Mouse (Mus musculus): ENCODE data around the gene Igfbp2. TPM values are rescaled to one million over a fixed set of nuclear protein-coding genes. Genes with fewer than 3 reads are reported as not detected.

Gene Igfbp2
- polyA plus RNA-seq, 1 experiment from 2014 or later: 262 TPM

GRCm38 (mm10) chr1:72796128-72796527 lies 28.2 kb upstream of the Igfbp2 start:
- no peak overlapping the region for H3K9ac ChIP-seq (ENCODE audit: low read depth, low read length)
- no peaks in the 10 kb centered on the region for H3K27me3 ChIP-seq (ENCODE audit: control insufficient read depth, insufficient read depth, low read depth, low read length)
- H3K9me3 ChIP-seq (replicated peaks; ENCODE audit: control insufficient read depth, low read length, poor library complexity, severe bottlenecking): no peaks in the 10 kb centered on the region
- H3K4me2 ChIP-seq (ENCODE audit: low read length): no peak overlapping the region
- 92% methylated on average over 2 of the region's 2 CpGs for WGBS
- ATAC-seq: no peak
- H3K36me3 ChIP-seq (ENCODE audit: control insufficient read depth, insufficient read depth, low read length): no peaks in the 10 kb centered on the region
- H3K27ac ChIP-seq (ENCODE audit: low read length): no peak overlapping the region
- no peak overlapping the region for H3K4me3 ChIP-seq (ENCODE audit: low read depth, low read length)
- H3K4me1 ChIP-seq (ENCODE audit: control insufficient read depth, insufficient read depth, low read length): no peaks in the 10 kb centered on the region

DNA sequence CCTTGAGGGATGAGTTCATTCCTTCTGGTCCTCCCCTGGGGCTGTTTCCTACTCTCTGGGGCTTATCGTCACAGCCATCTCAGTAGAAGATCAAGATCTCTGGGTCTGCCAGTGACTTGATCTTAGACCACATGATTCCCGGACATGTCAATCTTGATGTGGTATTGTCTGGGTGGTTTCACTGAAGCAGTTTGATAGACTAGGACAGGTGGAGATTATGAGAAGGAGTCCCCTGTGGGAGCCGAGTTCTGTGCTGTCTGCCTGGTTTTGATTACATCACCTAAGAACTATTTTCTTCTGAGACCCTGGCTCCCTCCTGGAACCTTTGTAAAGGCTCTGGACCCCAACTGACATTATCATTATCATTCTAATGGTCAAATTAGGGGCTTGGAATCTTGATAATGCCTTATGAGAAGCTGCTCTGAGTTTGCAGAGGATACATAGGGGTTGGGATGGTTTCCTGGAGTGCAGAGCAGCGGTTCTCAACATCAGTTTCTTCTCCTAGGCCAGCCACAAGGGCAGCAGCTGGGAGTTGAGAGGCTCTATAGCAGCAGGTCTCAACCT lies 27.1 kb upstream of the Igfbp2 start:
- Histone ChIP-seq H3K9ac (ENCODE audit: low read depth, low read length) (no peak overlapping the region), H3K27me3 (ENCODE audit: control insufficient read depth, insufficient read depth, low read depth, low read length) (no peaks in the 10 kb centered on the region), H3K4me3 (ENCODE audit: low read depth, low read length) (no peak overlapping the region), H3K27ac (ENCODE audit: low read length) (no peak overlapping the region), H3K4me2 (ENCODE audit: low read length) (no peak overlapping the region), H3K4me1 (ENCODE audit: control insufficient read depth, insufficient read depth, low read length) (no peaks in the 10 kb centered on the region), H3K9me3 (replicated peaks; ENCODE audit: control insufficient read depth, low read length, poor library complexity, severe bottlenecking) (no peaks in the 10 kb centered on the region), H3K36me3 (ENCODE audit: control insufficient read depth, insufficient read depth, low read length) (no peaks in the 10 kb centered on the region)
- 60% methylated on average over 4 of the region's 4 CpGs for WGBS
- ATAC-seq: no peak

DNA sequence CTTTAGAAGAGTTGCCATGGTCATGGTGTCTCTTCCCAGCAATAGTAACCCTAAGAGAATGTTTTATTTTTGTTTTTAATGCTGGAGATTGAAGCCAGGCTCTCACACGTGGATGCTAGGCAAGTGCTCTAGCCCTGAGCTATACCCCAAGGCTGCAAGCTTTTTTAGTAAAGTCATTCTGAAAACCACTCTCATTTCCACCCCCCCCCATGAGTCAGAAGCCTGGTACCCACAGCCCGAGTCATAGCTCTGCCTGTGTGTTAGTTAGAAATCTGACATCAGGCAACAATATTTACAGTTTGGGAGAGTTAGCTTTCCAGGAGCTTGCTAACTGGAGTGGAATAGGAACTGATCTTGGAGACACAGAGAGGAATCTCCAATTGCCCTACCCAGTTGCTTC lies 25.9 kb upstream of the Igfbp2 start:
- WGBS: 92% methylated on average over 2 of the region's 2 CpGs
- H3K4me3 ChIP-seq (ENCODE audit: low read depth, low read length): no peak overlapping the region
- no peaks in the 10 kb centered on the region for H3K4me1 ChIP-seq (ENCODE audit: control insufficient read depth, insufficient read depth, low read length)

GRCm38 (mm10) chr1:72804031-72804430 lies 20.3 kb upstream of the Igfbp2 start:
- H3K9me3 ChIP-seq (replicated peaks; ENCODE audit: control insufficient read depth, low read length, poor library complexity, severe bottlenecking): no peaks in the 10 kb centered on the region
- H3K4me3 ChIP-seq (ENCODE audit: low read depth, low read length): no peak overlapping the region
- no peak for ATAC-seq
- no peak overlapping the region for H3K27ac ChIP-seq (ENCODE audit: low read length)
- H3K27me3 ChIP-seq (ENCODE audit: control insufficient read depth, insufficient read depth, low read depth, low read length): no peaks in the 10 kb centered on the region
- H3K36me3 ChIP-seq (ENCODE audit: control insufficient read depth, insufficient read depth, low read length): no peaks in the 10 kb centered on the region
- H3K9ac ChIP-seq (ENCODE audit: low read depth, low read length): no peak overlapping the region
- peaks cover 9% of the 10 kb centered on the region for H3K4me1 ChIP-seq (ENCODE audit: control insufficient read depth, insufficient read depth, low read length)
- no peak overlapping the region for H3K4me2 ChIP-seq (ENCODE audit: low read length)
- 71% methylated on average over 4 of the region's 4 CpGs for WGBS

More for the DNA sequence above, 25.9 kb upstream of the Igfbp2 start:
- no peak overlapping the region for H3K9ac ChIP-seq (ENCODE audit: low read depth, low read length)
- no peaks in the 10 kb centered on the region for H3K36me3 ChIP-seq (ENCODE audit: control insufficient read depth, insufficient read depth, low read length)
- no peak overlapping the region for H3K27ac ChIP-seq (ENCODE audit: low read length)
- H3K9me3 ChIP-seq (replicated peaks; ENCODE audit: control insufficient read depth, low read length, poor library complexity, severe bottlenecking): no peaks in the 10 kb centered on the region
- ATAC-seq: no peak
- no peaks in the 10 kb centered on the region for H3K27me3 ChIP-seq (ENCODE audit: control insufficient read depth, insufficient read depth, low read depth, low read length)
- H3K4me2 ChIP-seq (ENCODE audit: low read length): no peak overlapping the region

GRCm38 (mm10) chr1:72805037-72805436 lies 19.3 kb upstream of the Igfbp2 start:
- Histone ChIP-seq H3K9me3 (replicated peaks; ENCODE audit: control insufficient read depth, low read length, poor library complexity, severe bottlenecking) (no peaks in the 10 kb centered on the region), H3K36me3 (ENCODE audit: control insufficient read depth, insufficient read depth, low read length) (no peaks in the 10 kb centered on the region), H3K9ac (ENCODE audit: low read depth, low read length) (no peak overlapping the region), H3K4me2 (ENCODE audit: low read length) (no peak overlapping the region), H3K4me3 (ENCODE audit: low read depth, low read length) (no peak overlapping the region), H3K4me1 (ENCODE audit: control insufficient read depth, insufficient read depth, low read length) (peaks cover 9% of the 10 kb centered on the region), H3K27ac (ENCODE audit: low read length) (no peak overlapping the region), H3K27me3 (ENCODE audit: control insufficient read depth, insufficient read depth, low read depth, low read length) (no peaks in the 10 kb centered on the region)
- 17% methylated on average over 8 of the region's 8 CpGs for WGBS
- no peak for ATAC-seq

DNA sequence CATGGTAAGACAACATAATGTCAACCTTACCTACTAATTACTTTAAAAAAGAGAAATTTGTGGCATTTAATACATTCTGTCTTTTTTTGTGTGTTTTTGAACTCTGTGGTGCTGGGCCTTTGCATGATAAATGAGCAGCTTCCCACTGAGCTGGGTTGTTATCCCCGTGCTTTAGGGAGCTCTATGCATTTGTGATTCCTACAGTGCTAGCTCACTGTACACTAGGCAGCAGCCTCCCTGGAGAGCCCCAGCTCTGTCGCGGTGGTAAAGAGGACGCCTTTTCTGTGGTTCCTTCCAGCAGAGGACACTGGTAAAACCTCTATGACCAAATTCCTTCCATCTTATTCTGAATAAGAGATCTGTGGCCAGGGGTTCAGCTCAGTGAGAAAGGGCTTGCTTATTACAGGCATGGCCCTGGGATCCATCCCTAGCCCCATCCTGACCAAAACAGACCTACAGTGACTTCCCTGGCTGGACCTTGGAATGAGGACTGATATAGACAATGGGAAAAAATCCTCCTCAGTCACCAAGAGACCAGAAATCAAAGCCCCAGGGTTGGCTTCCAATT lies 18.7 kb upstream of the Igfbp2 start:
- peaks cover 9% of the 10 kb centered on the region for H3K4me1 ChIP-seq (ENCODE audit: control insufficient read depth, insufficient read depth, low read length)
- ATAC-seq: peak; percentile 58; the same call in 1 of the 2 replicates
- 8% methylated on average over 4 of the region's 4 CpGs for WGBS
- H3K27ac ChIP-seq (ENCODE audit: low read length): no peak overlapping the region
- H3K4me2 ChIP-seq (ENCODE audit: low read length): no peak overlapping the region
- no peaks in the 10 kb centered on the region for H3K36me3 ChIP-seq (ENCODE audit: control insufficient read depth, insufficient read depth, low read length)
- no peaks in the 10 kb centered on the region for H3K27me3 ChIP-seq (ENCODE audit: control insufficient read depth, insufficient read depth, low read depth, low read length)
- H3K9me3 ChIP-seq (replicated peaks; ENCODE audit: control insufficient read depth, low read length, poor library complexity, severe bottlenecking): no peaks in the 10 kb centered on the region
- no peak overlapping the region for H3K4me3 ChIP-seq (ENCODE audit: low read depth, low read length)
- 0 out of 2 replicates have a peak overlapping the region, but pooled peaks have one; percentile 16 for H3K9ac ChIP-seq (ENCODE audit: low read depth, low read length)

DNA sequence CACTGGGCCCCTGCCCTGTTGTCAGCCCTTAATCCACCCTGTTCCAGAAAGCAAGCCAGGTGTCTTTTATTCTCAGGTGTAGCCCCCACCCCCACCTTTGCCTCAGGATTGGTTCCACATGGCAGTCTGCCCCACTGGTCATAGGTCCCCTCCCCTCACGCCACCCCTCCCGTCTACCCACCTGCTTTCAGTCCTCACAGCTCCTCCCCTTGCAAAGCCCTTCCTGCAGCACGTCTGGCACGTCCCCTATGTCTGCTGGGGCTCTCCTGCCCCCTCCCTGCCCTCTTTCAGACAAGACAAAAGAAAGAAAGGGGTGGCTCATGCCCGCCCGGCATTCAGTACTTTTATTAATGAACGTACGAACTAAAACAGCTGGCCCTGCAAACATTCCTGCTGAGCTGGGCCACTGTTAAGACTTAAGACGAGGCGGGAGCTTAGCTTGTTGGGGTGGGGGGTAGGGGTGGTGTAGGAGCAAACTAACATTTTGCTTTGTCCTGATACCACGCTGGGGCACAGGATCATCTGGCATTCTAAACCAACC lies 18.2 kb upstream of the Igfbp2 start:
- H3K27me3 ChIP-seq (ENCODE audit: control insufficient read depth, insufficient read depth, low read depth, low read length): no peaks in the 10 kb centered on the region
- H3K4me1 ChIP-seq (ENCODE audit: control insufficient read depth, insufficient read depth, low read length): peaks cover 9% of the 10 kb centered on the region
- no peaks in the 10 kb centered on the region; the same call in 1 of the 2 replicates for H3K9me3 ChIP-seq (replicated peaks; ENCODE audit: control insufficient read depth, low read length, poor library complexity, severe bottlenecking)
- H3K36me3 ChIP-seq (ENCODE audit: control insufficient read depth, insufficient read depth, low read length): no peaks in the 10 kb centered on the region
- peak; percentile 60; the same call in 1 of the 2 replicates for ATAC-seq
- H3K4me3 ChIP-seq (ENCODE audit: low read depth, low read length): no peak overlapping the region
- WGBS: 5% methylated on average over 11 of the region's 11 CpGs
- H3K9ac ChIP-seq (ENCODE audit: low read depth, low read length): 0 out of 2 replicates have a peak overlapping the region, but pooled peaks have one; percentile 16
- H3K4me2 ChIP-seq (ENCODE audit: low read length): no peak overlapping the region
- H3K27ac ChIP-seq (ENCODE audit: low read length): no peak overlapping the region

DNA sequence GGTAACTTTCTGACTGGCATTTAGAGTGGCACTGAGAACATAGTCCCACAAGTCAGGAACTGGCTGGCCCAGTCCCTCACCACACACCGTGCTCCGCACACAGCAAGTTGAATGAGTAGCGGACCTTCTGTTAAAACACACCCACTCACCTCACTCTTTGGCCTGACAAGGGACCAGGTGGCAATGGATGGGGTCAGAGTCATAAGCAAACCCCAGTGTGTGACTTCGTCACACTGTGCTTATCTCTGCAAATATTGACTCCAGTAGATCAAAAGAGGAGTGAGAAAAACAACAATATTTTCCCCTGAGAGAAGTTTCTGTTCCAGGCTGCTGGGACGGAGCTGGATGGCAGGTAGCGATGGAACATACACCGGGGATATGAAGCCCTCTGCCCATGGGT lies 15.0 kb upstream of the Igfbp2 start:
- Histone ChIP-seq H3K27ac (ENCODE audit: low read length) (no peak overlapping the region), H3K9ac (ENCODE audit: low read depth, low read length) (no peak overlapping the region), H3K4me2 (ENCODE audit: low read length) (no peak overlapping the region), H3K27me3 (ENCODE audit: control insufficient read depth, insufficient read depth, low read depth, low read length) (no peaks in the 10 kb centered on the region), H3K36me3 (ENCODE audit: control insufficient read depth, insufficient read depth, low read length) (no peaks in the 10 kb centered on the region), H3K4me1 (ENCODE audit: control insufficient read depth, insufficient read depth, low read length) (peaks cover 20% of the 10 kb centered on the region), H3K4me3 (ENCODE audit: low read depth, low read length) (no peak overlapping the region), H3K9me3 (replicated peaks; ENCODE audit: control insufficient read depth, low read length, poor library complexity, severe bottlenecking) (no peaks in the 10 kb centered on the region; the same call in 1 of the 2 replicates)
- 94% methylated on average over 7 of the region's 7 CpGs for WGBS
- no peak for ATAC-seq

DNA sequence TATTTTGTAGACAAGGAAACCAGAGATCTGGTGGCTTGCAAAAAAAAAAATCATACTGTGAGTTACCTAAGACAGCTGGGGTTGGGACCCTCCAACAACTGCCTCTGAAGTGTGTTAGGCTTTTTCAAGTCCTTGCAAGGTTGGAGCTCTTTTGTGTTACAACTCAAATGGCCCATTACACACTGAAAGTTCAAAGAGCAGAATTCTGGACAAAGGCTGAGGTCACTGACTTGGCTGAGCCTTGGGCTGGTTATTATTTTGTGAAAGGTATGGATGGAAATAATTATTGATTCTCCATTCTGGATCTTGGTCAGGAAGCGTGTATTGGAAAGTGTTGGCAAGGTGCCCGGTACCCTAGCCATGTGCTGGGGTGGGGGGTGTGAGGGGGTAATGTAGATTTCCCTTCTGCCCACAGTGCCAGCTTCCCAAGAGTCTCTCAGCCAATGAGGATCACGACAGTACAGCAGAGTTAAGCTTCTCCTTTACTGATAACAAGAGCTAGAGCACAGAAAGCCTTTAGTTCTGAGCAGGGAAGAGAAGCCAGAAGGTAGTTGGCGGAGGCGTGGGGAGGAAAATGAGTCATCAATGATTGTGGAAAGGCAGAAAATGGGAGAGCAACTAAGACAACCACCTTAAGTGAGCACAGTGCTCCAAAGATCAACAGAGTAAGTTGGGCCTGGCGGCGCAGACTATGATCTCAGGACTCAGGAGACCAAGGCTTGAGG lies 14.2 kb upstream of the Igfbp2 start:
- Histone ChIP-seq H3K4me3 (ENCODE audit: low read depth, low read length) (no peak overlapping the region), H3K27me3 (ENCODE audit: control insufficient read depth, insufficient read depth, low read depth, low read length) (no peaks in the 10 kb centered on the region), H3K9ac (ENCODE audit: low read depth, low read length) (no peak overlapping the region), H3K4me2 (ENCODE audit: low read length) (no peak overlapping the region), H3K27ac (ENCODE audit: low read length) (no peak overlapping the region), H3K36me3 (ENCODE audit: control insufficient read depth, insufficient read depth, low read length) (no peaks in the 10 kb centered on the region), H3K9me3 (replicated peaks; ENCODE audit: control insufficient read depth, low read length, poor library complexity, severe bottlenecking) (no peaks in the 10 kb centered on the region; the same call in 1 of the 2 replicates), H3K4me1 (ENCODE audit: control insufficient read depth, insufficient read depth, low read length) (peaks cover 23% of the 10 kb centered on the region)
- WGBS: 90% methylated on average over 7 of the region's 7 CpGs
- no peak for ATAC-seq
